Mouse (Mus musculus): ENCODE measurements around the gene Plcd3. TPM values are rescaled to one million over a fixed set of nuclear protein-coding genes. Genes with fewer than 3 reads are reported as not detected.

The Plcd3 gene
- polyA plus RNA-seq, 1 experiment from 2014 or later = 7.6 TPM

DNA sequence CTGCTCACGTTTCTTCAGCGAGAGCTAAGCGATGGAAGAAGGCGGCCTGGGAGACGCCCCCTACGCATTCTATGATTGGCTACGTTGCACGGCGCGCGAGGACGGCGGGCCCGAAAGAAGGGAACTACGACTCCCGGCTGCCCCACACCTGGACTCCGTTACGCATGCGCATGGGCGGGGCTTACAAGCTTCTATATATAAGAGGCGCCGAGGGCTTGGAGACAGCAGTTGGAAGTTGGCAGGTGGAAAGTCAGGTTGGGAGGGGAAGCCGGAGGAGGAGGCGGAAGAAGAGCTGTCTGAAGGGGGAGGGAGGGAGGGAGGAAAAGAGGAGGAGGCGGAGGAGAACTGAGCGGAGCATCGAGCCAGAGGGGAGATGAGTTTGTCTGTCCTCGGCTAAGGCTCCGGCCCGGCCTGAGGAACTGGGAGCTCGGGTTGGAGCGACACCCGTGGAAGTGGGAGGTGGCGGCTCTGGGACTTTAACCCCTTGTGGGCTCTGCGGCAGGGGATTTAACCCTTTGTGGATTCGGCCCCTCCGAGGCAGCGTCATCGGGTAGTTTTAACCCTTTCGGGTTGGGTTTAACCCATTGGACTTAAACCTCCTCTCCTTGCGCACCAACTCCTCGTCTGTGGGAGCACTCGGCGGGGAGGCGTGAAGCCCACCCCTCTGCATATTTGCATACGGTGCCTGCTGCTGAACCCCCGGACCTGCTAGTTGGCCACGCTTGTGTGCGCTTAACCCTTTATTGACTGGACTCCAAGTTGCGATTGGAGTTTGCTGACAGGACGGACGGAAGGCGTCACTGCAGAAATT, 14.8 kb upstream of the Plcd3 start, which contains the start of gene Hexim1:
Gene Hexim1, plus strand, starts transcription at position 224 of the 811 bp plus-strand sequence.
- peak within 1 kb of the TSS; percentile 96 for H3K27ac ChIP-seq (replicated peaks)
- H3K9ac ChIP-seq = peak within 1 kb of the TSS; percentile 63
- H3K27me3 ChIP-seq = no peaks in the 10 kb centered on the region
- H3K4me2 ChIP-seq (replicated peaks) = peak within 1 kb of the TSS; percentile 72
- ATAC-seq (ENCODE audit: insufficient number of reproducible peaks, low FRiP score, low TSS enrichment, low read depth) = peak; percentile 95
- H3K4me3 ChIP-seq (replicated peaks) = peak within 1 kb of the TSS; percentile 69
- no peaks in the 10 kb centered on the region for H3K36me3 ChIP-seq
- peaks cover 41% of the 10 kb centered on the region for H3K4me1 ChIP-seq
- WGBS = under 1% methylated on average over 52 of the region's 53 CpGs
- no peaks in the 10 kb centered on the region for H3K9me3 ChIP-seq (replicated peaks)

DNA sequence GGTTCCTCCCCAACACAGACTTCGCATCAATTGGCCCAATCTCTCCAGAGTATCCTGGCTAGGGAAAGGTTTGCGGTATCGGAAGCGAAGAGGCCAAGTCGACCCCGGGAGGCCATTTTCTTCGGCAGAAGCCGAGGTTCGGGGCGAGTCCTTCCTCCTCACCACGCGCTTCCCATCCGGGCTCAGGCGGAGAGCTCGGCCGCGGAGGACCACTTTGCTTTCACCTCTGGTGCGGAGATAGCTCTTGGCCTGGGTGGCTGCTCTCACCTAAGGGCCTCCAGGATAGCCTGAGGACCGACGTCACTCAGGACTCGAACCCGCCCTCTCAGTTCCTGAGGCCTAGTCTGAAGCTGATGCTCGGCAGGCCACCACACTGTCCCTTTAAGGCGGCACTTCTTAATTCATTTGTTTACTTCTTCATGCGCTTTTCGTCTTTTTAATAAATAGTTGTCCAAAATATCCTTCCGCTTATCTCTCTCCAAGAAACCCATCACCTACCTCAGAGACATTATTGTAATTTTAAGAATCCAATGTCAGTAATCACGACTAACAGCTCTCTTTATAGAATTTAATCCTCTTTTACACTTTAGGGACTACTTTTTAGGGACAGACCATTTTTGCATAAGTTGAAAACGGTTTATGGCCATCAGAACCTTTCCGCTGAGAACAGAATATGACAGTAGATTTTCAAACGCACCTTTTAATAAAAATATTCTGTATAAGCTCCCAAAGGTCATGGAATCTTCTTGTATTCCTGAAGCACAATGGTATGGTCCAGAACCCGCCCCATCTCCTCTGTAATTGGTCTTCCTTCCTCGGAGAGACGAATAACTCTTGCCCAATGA, 13.9 kb upstream of the Plcd3 start:
- H3K36me3 ChIP-seq = no peaks in the 10 kb centered on the region
- H3K4me1 ChIP-seq = peaks cover 43% of the 10 kb centered on the region
- H3K9ac ChIP-seq = peak overlapping the region; percentile 58
- no peaks in the 10 kb centered on the region for H3K27me3 ChIP-seq
- H3K4me2 ChIP-seq (replicated peaks) = peak overlapping the region; percentile 72
- no peaks in the 10 kb centered on the region for H3K9me3 ChIP-seq (replicated peaks)
- peak overlapping the region; percentile 69 for H3K4me3 ChIP-seq (replicated peaks)
- peak; percentile 63 for ATAC-seq (ENCODE audit: insufficient number of reproducible peaks, low FRiP score, low TSS enrichment, low read depth)
- H3K27ac ChIP-seq (replicated peaks) = peak overlapping the region; percentile 96
- WGBS = under 1% methylated on average over 34 of the region's 34 CpGs

DNA sequence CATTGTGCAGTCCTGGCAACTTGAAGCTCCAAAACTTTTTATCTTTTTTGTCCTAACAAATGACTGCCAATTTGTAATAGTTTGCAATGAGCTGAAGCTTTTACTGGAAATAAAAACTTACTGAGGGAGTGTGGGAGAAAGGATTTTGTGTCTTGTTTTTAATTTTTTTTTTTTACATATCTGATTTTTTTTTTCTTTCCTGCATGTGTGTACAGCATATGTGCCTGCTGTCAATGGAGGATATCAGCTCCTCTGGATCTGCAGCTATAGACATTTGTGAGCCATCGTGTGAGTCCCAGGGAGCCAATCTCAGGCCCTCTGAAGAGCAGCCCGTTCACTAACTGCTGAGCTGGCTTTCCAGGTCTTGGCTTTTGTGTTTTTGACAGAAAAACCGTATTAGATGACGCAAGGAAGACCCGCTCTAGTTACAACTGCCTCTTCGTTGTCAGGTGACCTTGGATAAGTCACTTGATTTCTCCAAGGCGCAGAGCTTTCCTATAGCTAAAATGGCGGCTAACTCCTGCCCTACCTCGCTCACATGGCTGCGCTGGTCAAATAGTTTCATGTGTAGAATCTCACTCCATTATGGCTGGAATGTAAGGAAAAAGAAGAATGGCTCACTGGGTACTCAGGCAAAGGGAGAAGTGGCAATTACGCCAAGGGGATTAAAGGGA, 12.9 kb upstream of the Plcd3 start:
- no peak for ATAC-seq (ENCODE audit: insufficient number of reproducible peaks, low FRiP score, low TSS enrichment, low read depth)
- Histone ChIP-seq H3K9ac (peak overlapping the region; percentile 58; the same call in 1 of the 2 replicates), H3K4me3 (replicated peaks) (peak overlapping the region; percentile 69), H3K27me3 (no peaks in the 10 kb centered on the region), H3K36me3 (no peaks in the 10 kb centered on the region), H3K4me2 (replicated peaks) (peak overlapping the region; percentile 72), H3K27ac (replicated peaks) (peak overlapping the region; percentile 96), H3K9me3 (replicated peaks) (no peaks in the 10 kb centered on the region), H3K4me1 (peaks cover 43% of the 10 kb centered on the region)
- WGBS = 84% methylated on average over 11 of the region's 11 CpGs

DNA sequence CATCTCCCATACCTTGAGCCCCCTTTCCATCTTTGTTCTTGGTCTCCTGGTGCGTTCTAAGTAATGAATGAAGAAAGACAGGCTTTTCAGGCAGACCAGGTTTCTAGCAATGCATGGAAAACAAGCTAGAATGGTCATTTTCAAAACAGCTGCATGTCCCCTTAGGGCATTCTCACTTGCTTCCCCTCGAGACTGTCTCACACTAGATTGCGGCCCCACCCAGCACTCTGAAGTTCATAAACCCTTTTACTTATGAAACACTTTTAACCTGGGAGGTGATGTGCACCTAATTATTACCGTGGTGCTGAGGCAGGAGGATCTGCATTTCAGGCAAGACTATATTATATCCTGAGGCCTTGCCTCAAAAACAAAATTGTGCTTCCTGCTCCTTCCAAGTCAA, 12.3 kb upstream of the Plcd3 start:
- no peaks in the 10 kb centered on the region for H3K27me3 ChIP-seq
- H3K4me1 ChIP-seq = peaks cover 40% of the 10 kb centered on the region
- no peaks in the 10 kb centered on the region for H3K9me3 ChIP-seq (replicated peaks)
- H3K4me2 ChIP-seq (replicated peaks) = no peak overlapping the region
- H3K9ac ChIP-seq = no peak overlapping the region
- H3K27ac ChIP-seq (replicated peaks) = peak overlapping the region; percentile 90; the same call in 1 of the 2 replicates
- ATAC-seq (ENCODE audit: insufficient number of reproducible peaks, low FRiP score, low TSS enrichment, low read depth) = no peak
- 54% methylated on average over 4 of the region's 4 CpGs for WGBS
- H3K36me3 ChIP-seq = no peaks in the 10 kb centered on the region
- H3K4me3 ChIP-seq (replicated peaks) = no peak overlapping the region

DNA sequence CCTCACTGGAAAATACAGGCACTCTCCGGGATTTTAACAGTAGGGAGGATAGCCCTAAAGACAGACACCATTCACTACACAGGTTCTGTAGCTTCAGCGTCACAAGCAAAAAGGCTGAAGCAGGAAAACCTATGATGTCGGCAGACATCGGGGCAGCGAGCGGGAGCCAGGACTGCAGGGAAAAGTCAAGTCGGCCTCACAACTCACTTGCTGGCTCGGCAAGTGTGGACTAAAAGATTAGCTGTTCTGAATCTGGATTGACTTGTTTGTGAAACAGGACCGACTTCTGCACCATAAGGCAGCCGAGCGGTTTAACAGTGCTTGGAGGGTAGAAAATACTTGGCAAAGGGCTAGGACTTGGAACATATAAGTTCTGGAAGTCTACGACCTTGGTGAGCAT, 11.5 kb upstream of the Plcd3 start:
- no peak for ATAC-seq (ENCODE audit: insufficient number of reproducible peaks, low FRiP score, low TSS enrichment, low read depth)
- Histone ChIP-seq H3K4me3 (replicated peaks) (0 out of 2 replicates have a peak overlapping the region, but pooled peaks have one; percentile 46), H3K9ac (no peak overlapping the region), H3K4me1 (peaks cover 36% of the 10 kb centered on the region), H3K27ac (replicated peaks) (peak overlapping the region; percentile 90), H3K36me3 (no peaks in the 10 kb centered on the region), H3K4me2 (replicated peaks) (peak overlapping the region; percentile 74), H3K9me3 (replicated peaks) (no peaks in the 10 kb centered on the region), H3K27me3 (no peaks in the 10 kb centered on the region)
- 37% methylated on average over 12 of the region's 12 CpGs for WGBS

DNA sequence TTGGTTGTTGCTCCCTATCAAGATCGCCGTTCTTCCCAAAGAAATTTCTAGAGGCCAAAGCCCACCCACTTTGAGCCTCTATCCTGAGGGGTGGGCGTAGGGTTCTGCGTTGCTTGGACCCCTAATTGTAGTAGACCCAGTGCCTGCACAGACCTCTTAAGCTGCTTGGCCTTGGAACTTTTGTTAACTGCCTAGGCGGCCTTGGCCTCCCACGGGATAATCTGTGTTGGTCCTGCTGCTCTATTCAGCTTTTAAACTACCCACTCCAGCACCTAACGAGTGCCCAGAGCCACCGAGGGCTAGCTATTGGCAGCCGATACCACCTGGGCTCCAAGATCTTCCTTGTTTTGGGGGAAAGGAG, 11.1 kb upstream of the Plcd3 start:
- H3K36me3 ChIP-seq = no peaks in the 10 kb centered on the region
- H3K27ac ChIP-seq (replicated peaks) = peak overlapping the region; percentile 90
- WGBS = 20% methylated on average over 9 of the region's 9 CpGs
- H3K9ac ChIP-seq = peak overlapping the region; percentile 26
- peak overlapping the region; percentile 46 for H3K4me3 ChIP-seq (replicated peaks)
- no peak for ATAC-seq (ENCODE audit: insufficient number of reproducible peaks, low FRiP score, low TSS enrichment, low read depth)
- H3K27me3 ChIP-seq = no peaks in the 10 kb centered on the region
- H3K4me2 ChIP-seq (replicated peaks) = peak overlapping the region; percentile 74
- H3K9me3 ChIP-seq (replicated peaks) = no peaks in the 10 kb centered on the region
- peaks cover 36% of the 10 kb centered on the region for H3K4me1 ChIP-seq

DNA sequence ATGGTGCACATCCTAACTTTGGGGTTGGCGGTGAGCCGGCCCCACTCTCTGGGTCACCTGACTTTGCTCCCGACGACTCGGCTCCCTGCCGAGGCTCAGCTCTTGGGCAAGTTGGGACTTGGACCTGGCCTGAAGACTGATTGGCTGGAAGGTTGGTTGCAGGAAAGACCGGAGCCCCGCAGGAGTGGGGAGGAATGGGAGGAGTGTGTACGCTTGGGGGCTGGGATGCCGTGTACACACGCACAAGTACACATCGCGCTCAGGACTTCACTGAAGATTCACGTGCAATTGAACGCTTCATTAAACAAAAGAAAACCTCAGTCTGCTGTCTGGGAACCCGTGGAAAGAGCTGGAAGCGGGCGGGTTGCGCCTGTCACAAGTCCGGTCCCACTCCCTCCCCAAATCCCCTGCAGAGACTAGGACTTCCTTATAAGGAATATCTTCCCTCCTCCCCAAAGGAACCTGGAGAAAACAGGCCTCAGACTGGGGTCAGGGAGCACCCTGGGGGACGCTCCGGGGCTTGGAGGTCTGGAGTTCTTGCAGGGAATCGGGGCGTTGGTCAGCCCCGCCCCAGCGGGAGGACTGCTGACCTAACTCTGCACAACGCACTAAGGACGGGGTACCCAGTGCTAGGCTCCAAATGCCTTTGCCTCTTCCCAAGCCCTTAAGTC, 10.6 kb upstream of the Plcd3 start:
- Histone ChIP-seq H3K27me3 (no peaks in the 10 kb centered on the region), H3K9ac (peak overlapping the region; percentile 26), H3K4me1 (peaks cover 36% of the 10 kb centered on the region), H3K36me3 (no peaks in the 10 kb centered on the region), H3K27ac (replicated peaks) (peak overlapping the region; percentile 90), H3K4me2 (replicated peaks) (peak overlapping the region; percentile 74), H3K9me3 (replicated peaks) (no peaks in the 10 kb centered on the region), H3K4me3 (replicated peaks) (peak overlapping the region; percentile 46)
- WGBS = 1% methylated on average over 28 of the region's 28 CpGs
- no peak for ATAC-seq (ENCODE audit: insufficient number of reproducible peaks, low FRiP score, low TSS enrichment, low read depth)

DNA sequence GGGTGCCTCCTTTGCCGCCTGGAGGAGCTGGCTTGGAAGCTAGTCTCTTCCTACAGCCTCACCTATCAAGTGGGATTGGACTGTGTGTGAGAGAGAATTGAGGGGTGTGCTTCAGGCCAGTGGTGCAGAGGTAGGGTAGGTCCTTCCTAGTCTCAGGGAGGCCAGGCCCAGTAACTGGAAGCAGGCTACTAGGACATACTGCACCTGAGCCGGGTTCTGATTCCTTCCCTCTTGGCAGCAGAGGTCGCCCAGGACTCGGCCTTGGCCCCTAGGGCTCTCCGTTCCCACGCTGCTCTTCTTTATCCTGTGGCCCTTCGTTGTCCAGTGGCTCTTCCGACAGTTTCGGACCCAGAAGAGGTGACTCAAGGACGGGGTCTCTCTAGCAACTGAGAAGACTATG, 9.8 kb upstream of the Plcd3 start:
- H3K27me3 ChIP-seq = no peaks in the 10 kb centered on the region
- 17% methylated on average over 10 of the region's 10 CpGs for WGBS
- peak overlapping the region; percentile 90 for H3K27ac ChIP-seq (replicated peaks)
- H3K9me3 ChIP-seq (replicated peaks) = no peaks in the 10 kb centered on the region
- peak overlapping the region; percentile 46 for H3K4me3 ChIP-seq (replicated peaks)
- H3K4me1 ChIP-seq = peaks cover 36% of the 10 kb centered on the region
- H3K9ac ChIP-seq = peak overlapping the region; percentile 26; the same call in 1 of the 2 replicates
- H3K36me3 ChIP-seq = no peaks in the 10 kb centered on the region
- H3K4me2 ChIP-seq (replicated peaks) = peak overlapping the region; percentile 74
- no peak for ATAC-seq (ENCODE audit: insufficient number of reproducible peaks, low FRiP score, low TSS enrichment, low read depth)

DNA sequence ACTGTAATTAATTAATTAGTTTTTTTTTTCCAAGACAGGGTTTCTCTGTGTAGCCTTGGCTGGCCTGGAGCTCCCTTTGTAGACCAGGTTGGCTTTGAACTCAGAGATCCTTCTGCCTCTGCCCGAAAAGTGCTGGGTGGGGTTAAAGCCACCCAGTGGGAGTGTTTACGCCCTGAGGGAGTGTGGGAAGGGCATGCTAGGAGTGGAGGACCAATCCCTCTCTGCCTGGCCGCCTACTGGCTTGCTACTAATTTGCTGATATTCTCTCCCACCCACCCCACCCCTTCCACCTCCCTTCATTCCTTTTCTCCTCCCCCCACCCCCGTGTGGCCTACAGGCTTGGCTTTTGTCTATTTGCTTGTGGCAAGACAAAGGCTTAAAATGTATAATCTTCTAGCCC, 4.9 kb upstream of the Plcd3 start:
- H3K4me3 ChIP-seq (replicated peaks) = no peak overlapping the region

DNA sequence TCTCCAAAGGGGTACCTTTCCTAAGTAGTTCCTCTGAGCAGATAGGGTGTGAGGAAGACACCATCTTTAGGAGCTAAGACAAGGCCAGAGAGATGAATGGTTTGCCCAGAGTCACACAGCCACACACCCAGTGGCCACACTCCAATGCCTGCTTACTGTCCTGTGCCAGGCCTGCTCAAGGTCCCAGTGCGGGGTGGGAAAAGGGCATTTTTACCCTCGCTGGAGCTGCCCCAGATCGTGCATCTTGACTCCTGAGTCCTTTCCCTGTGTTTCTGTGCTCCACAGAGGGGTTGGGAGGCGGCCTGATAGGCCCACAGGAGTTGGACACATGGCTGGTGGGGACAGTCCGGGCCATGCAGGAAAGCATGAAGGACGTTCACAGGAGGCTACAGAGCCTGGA, 4.4 kb upstream of the Plcd3 start:
- Histone ChIP-seq H3K4me3 (replicated peaks) (no peak overlapping the region), H3K4me2 (replicated peaks) (no peak overlapping the region), H3K27ac (replicated peaks) (no peak overlapping the region), H3K4me1 (peaks cover 28% of the 10 kb centered on the region), H3K9ac (no peak overlapping the region), H3K27me3 (peaks cover 4% of the 10 kb centered on the region; the same call in 1 of the 2 replicates), H3K36me3 (no peaks in the 10 kb centered on the region), H3K9me3 (replicated peaks) (no peaks in the 10 kb centered on the region)
- WGBS = 81% methylated on average over 6 of the region's 6 CpGs
- ATAC-seq (ENCODE audit: insufficient number of reproducible peaks, low FRiP score, low TSS enrichment, low read depth) = no peak

More for the DNA sequence above, 4.9 kb upstream of the Plcd3 start:
- H3K36me3 ChIP-seq = no peaks in the 10 kb centered on the region
- H3K4me1 ChIP-seq = peaks cover 26% of the 10 kb centered on the region
- no peak overlapping the region for H3K4me2 ChIP-seq (replicated peaks)
- H3K27me3 ChIP-seq = no peaks in the 10 kb centered on the region
- ATAC-seq (ENCODE audit: insufficient number of reproducible peaks, low FRiP score, low TSS enrichment, low read depth) = no peak
- H3K9me3 ChIP-seq (replicated peaks) = no peaks in the 10 kb centered on the region
- 64% methylated on average over 4 of the region's 4 CpGs for WGBS
- no peak overlapping the region for H3K27ac ChIP-seq (replicated peaks)
- no peak overlapping the region for H3K9ac ChIP-seq

All from embryonic facial prominence, embryonic 15.5 days (tissue).